Mouse (Mus musculus) thymus, adult 2 months (tissue): Measurements from ENCODE around the gene Spats2l.

Experiments used
- CTCF ChIP-seq: fragments of 200-500 bp; IDR thresholded peaks from 2 replicates; pipeline ENCODE4 v1.5.1; 2012; ENCODE audit warnings: mild to moderate bottlenecking, control low read depth, low read length, moderate library complexity, borderline replicate concordance; ENCODE audit not compliant: control insufficient read depth, poor library complexity, insufficient read depth; ENCODE audit errors: extremely low read depth
- POLR2A ChIP-seq: fragments of 200-500 bp; IDR thresholded peaks from 2 replicates; pipeline ENCODE4 v1.6.1; 2012; ENCODE audit warnings: mild to moderate bottlenecking, low read length, control low read depth, moderate library complexity; ENCODE audit not compliant: control insufficient read depth, poor library complexity, insufficient read depth; ENCODE audit errors: extremely low read depth

- TF ChIP-seq POLR2A, result no peak
- no peak for TF ChIP-seq CTCF
Measured at GRCm38 (mm10) chr1:57989052-57989600, 215.2 kb downstream of the Spats2l start.
